Mouse (Mus musculus): ENCODE data around the gene Bicdl2.

- TF ChIP-seq POLR2A (IDR thresholded peaks at IDR 0.05; ENCODE audit: control insufficient read depth, extremely low read depth, insufficient read depth, low read length, poor library complexity) = no peak
- no peak for TF ChIP-seq CTCF (IDR thresholded peaks at IDR 0.05; ENCODE audit: borderline replicate concordance, control insufficient read depth, extremely low read depth, insufficient read depth, low read length, poor library complexity)
Observed at GRCm38 (mm10) chr17:23717003-23717402, 56.7 kb downstream of the Bicdl2 start.
